In the genomic region with DNA sequence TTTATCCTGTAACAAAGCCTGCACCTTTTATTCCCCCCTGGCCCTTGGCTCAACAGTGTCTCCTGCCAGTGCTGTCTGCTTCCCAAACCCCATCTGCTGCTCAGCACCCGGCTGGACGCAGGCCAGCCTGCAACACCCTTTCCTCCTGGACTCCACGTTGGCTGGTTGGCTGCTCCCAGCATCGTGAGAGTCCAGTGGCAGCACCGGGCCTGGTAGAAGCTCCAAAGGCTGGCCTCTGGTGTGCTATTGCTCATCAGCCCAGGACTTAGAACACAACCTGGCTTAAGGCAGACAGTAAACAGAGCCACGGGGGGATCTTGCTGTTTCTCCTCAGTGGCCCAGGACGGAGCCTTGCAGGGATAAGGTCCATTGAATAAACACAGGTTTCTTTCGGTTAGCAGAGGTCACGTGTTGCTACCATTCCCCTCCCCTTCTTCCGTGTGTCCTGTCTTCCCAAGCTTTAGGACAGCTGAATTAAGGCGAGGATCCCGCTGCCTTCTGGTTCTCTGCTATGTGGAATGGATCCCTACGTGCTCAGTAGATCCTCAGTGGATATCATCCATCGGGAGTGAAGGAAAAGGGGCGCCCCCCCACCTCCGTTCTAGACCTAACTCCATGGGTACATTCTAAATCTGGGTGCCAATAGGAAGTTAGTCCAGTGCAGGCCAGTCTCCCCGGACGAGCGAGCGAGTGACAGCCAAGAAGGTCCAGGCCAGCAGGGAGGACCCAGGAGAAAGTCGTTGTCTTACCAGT, we compare ENCODE assay signal across 8 mouse cellular contexts. TPM values are rescaled to one million over a fixed set of nuclear protein-coding genes. Genes with fewer than 3 reads are reported as not detected.
DNase-seq lines count a peak whose midpoint lies in the region; ATAC-seq and TF ChIP-seq lines count a peak whose summit lies in the region.

No protein-coding gene starts in this region.

- no peak for TF ChIP-seq CTCF in gastrocnemius, adult 2 months (IDR thresholded peaks at IDR 0.05)

- peak; percentile 81 for DNase-seq in gastrocnemius, adult 2 months
- DNase-seq in gastrocnemius, postnatal 36 days, result no peak
- no peak for DNase-seq in embryonic facial prominence, embryonic 10.5 days (ENCODE audit: low spot score)
- peak; percentile 74 for DNase-seq in heart, postnatal 10 days
- DNase-seq in limb, embryonic 10.5 days (ENCODE audit: low spot score), result no peak
- peak; percentile 42 for DNase-seq in yolk sac, embryonic 10.5 days (ENCODE audit: low spot score)
- no peak for DNase-seq in layer of hippocampus, adult 9-10 months (ENCODE audit: low spot score)

- peaks cover 39% of the 10 kb centered on the region for H3K4me1 ChIP-seq in embryonic facial prominence, embryonic 10.5 days
- peaks cover 33% of the 10 kb centered on the region for H3K4me1 ChIP-seq in limb, embryonic 10.5 days

- H3K27me3 ChIP-seq in embryonic facial prominence, embryonic 10.5 days (replicated peaks; ENCODE audit: low read depth, poor library complexity, severe bottlenecking), result no peaks in the 10 kb centered on the region
- no peaks in the 10 kb centered on the region for H3K27me3 ChIP-seq in limb, embryonic 10.5 days (ENCODE audit: low read depth, poor library complexity, severe bottlenecking)

- H3K36me3 ChIP-seq in embryonic facial prominence, embryonic 10.5 days (replicated peaks), result peaks cover 59% of the 10 kb centered on the region
- H3K36me3 ChIP-seq in limb, embryonic 10.5 days, result peaks cover 46% of the 10 kb centered on the region

- no peaks in the 10 kb centered on the region for H3K9me3 ChIP-seq in embryonic facial prominence, embryonic 10.5 days
- no peaks in the 10 kb centered on the region for H3K9me3 ChIP-seq in limb, embryonic 10.5 days (replicated peaks)

- ATAC-seq in granulocyte monocyte progenitor cell, adult 5-6 weeks (replicated peaks; ENCODE audit: poor library complexity, severe bottlenecking), result no peak

- 57% methylated on average over 21 of the region's 21 CpGs for WGBS in embryonic facial prominence, embryonic 10.5 days
- 61% methylated on average over 21 of the region's 21 CpGs for WGBS in limb, embryonic 10.5 days

- intact Hi-C loops in gastrocnemius, adult 2 months (cut with DNase I), result no loop called here
- intact Hi-C loops in gastrocnemius, postnatal 36 days (cut with DNase I), result no loop called here
- intact Hi-C loops in heart, postnatal 10 days (cut with DNase I), result loop anchor here (2.0 kb wide), 1 partner anchor 27 kb away; no protein-coding TSS in a partner anchor

- peak overlapping the region; percentile 85 for H3K27ac ChIP-seq in gastrocnemius, adult 2 months
- H3K27ac ChIP-seq in embryonic facial prominence, embryonic 10.5 days (replicated peaks), result peak overlapping the region; percentile 76
- peak overlapping the region; percentile 58 for H3K27ac ChIP-seq in limb, embryonic 10.5 days

- H3K4me3 ChIP-seq in gastrocnemius, adult 2 months, result peak overlapping the region; percentile 52
- no peak overlapping the region for H3K4me3 ChIP-seq in embryonic facial prominence, embryonic 10.5 days
- H3K4me3 ChIP-seq in limb, embryonic 10.5 days, result no peak overlapping the region

RNA-seq across cellular contexts. Expression of a gene that starts 30.7 kb away (rescaled TPM):
- total RNA-seq in gastrocnemius, adult 2 months (2021), result 10 to 100 TPM; 10.2 to 11.6 TPM
- total RNA-seq in gastrocnemius, postnatal 36 days (2021), result 10 to 100 TPM; 10.6 to 11.8 TPM
- 26.6 and 30.2 TPM in 2 replicates for polyA plus RNA-seq in embryonic facial prominence, embryonic 10.5 days (2016; fragmentation: Nextera tagmentation; extraction: Ambion mirVana)
- 10 to 100 TPM; 57.9 to 59.4 TPM for total RNA-seq in heart, postnatal 10 days (2021)
- 28.5 and 32.1 TPM in 2 replicates for polyA plus RNA-seq in limb, embryonic 10.5 days (2016; fragmentation: Nextera tagmentation; extraction: Ambion mirVana)
- total RNA-seq in granulocyte monocyte progenitor cell, adult 5-6 weeks (2014; fragmentation: Nextera tagmentation), result 33.3 and 52.1 TPM in 2 replicates
- 3.5 and 6.1 TPM in 2 replicates for total RNA-seq in granulocyte monocyte progenitor cell, adult 5-6 weeks (2017)

RNA-seq across cellular contexts. Expression of a gene that starts 35.3 kb away (rescaled TPM):
- 10 to 100 TPM; 44.5 to 47.1 TPM for total RNA-seq in gastrocnemius, adult 2 months (2021)
- total RNA-seq in gastrocnemius, postnatal 36 days (2021), result 10 to 100 TPM; 44.8 to 46.2 TPM
- 17.8 and 18.9 TPM in 2 replicates for polyA plus RNA-seq in embryonic facial prominence, embryonic 10.5 days (2016; fragmentation: Nextera tagmentation; extraction: Ambion mirVana)
- 10 to 100 TPM; 62.0 to 71.0 TPM for total RNA-seq in heart, postnatal 10 days (2021)
- polyA plus RNA-seq in limb, embryonic 10.5 days (2016; fragmentation: Nextera tagmentation; extraction: Ambion mirVana), result 17.0 and 23.5 TPM in 2 replicates
- total RNA-seq in granulocyte monocyte progenitor cell, adult 5-6 weeks (2014; fragmentation: Nextera tagmentation), result 97.0 and 99.2 TPM in 2 replicates
- 67.6 and 71.6 TPM in 2 replicates for total RNA-seq in granulocyte monocyte progenitor cell, adult 5-6 weeks (2017)

RNA-seq across cellular contexts. Expression of a gene that starts 45.9 kb away (rescaled TPM):
- total RNA-seq in gastrocnemius, adult 2 months (2021), result 10 to 100 TPM in 1 of 2 experiments, 1 to 10 TPM in 1; 9.8 to 13.6 TPM
- total RNA-seq in gastrocnemius, postnatal 36 days (2021), result 1 to 10 TPM; 5.1 to 7.7 TPM
- polyA plus RNA-seq in embryonic facial prominence, embryonic 10.5 days (2016; fragmentation: Nextera tagmentation; extraction: Ambion mirVana), result 5.5 and 5.9 TPM in 2 replicates
- total RNA-seq in heart, postnatal 10 days (2021), result 10 to 100 TPM; 29.2 to 30.7 TPM
- polyA plus RNA-seq in limb, embryonic 10.5 days (2016; fragmentation: Nextera tagmentation; extraction: Ambion mirVana), result 6.4 and 6.7 TPM in 2 replicates
- total RNA-seq in granulocyte monocyte progenitor cell, adult 5-6 weeks (2014; fragmentation: Nextera tagmentation), result 8.4 and 33.0 TPM in 2 replicates
- total RNA-seq in granulocyte monocyte progenitor cell, adult 5-6 weeks (2017), result 11.9 and 19.1 TPM in 2 replicates

Comparison
In these comparisons a context has a peak if more than half of its experiments do, and no peak if none do; other contexts are left out.
1. DNase-seq: peak in gastrocnemius, adult 2 months (single experiment), heart, postnatal 10 days (2 of 2) and yolk sac, embryonic 10.5 days (single experiment); none in gastrocnemius, postnatal 36 days (0 of 2), embryonic facial prominence, embryonic 10.5 days (single experiment), limb, embryonic 10.5 days (single experiment) and layer of hippocampus, adult 9-10 months (single experiment).
2. Peak in every context shown above with its lines, with median percentiles within 50 percentile points of each other: H3K27ac ChIP-seq.